Mouse (Mus musculus): ENCODE data around the gene Lrrc42. TPM values are rescaled to one million over a fixed set of nuclear protein-coding genes. Genes with fewer than 3 reads are reported as not detected.

Lrrc42 gene
- not detected in 2 replicates for polyA plus RNA-seq (2012; ENCODE audit: insufficient read depth, insufficient read length, low replicate concordance, missing spikeins)

- peaks cover 10% of the 10 kb centered on the region for H3K4me1 ChIP-seq (ENCODE audit: control insufficient read depth, insufficient read depth, low read length)
- WGBS = 1% methylated on average over 100 of the region's 101 CpGs
- TF ChIP-seq POLR2A (IDR thresholded peaks at IDR 0.05; ENCODE audit: insufficient read depth, low read depth, low read length) (no peak), CTCF (IDR thresholded peaks at IDR 0.05; ENCODE audit: insufficient read depth, low read depth, low read length) (no peak)
These were observed at the start of gene Lrrc42, which contains the start of gene Hspb11 for GRCm38 (mm10) chr4:107253125-107254091. Gene Lrrc42 (minus strand): TSS chr4:107253532. Gene Hspb11 (plus strand): TSS chr4:107253593.

GRCm38 (mm10) chr4:107302832-107303231 is 49.5 kb upstream of the Lrrc42 start:
- H3K4me3 ChIP-seq (ENCODE audit: insufficient read depth, low read depth, low read length) = no peak overlapping the region
- WGBS = 95% methylated on average over 4 of the region's 4 CpGs
- no peak overlapping the region for H3K27ac ChIP-seq (ENCODE audit: insufficient read depth, low read depth, low read length)
- no peaks in the 10 kb centered on the region for H3K4me1 ChIP-seq (ENCODE audit: control insufficient read depth, insufficient read depth, low read length)
- TF ChIP-seq CTCF (IDR thresholded peaks at IDR 0.05; ENCODE audit: insufficient read depth, low read depth, low read length) = no peak
- TF ChIP-seq POLR2A (IDR thresholded peaks at IDR 0.05; ENCODE audit: insufficient read depth, low read depth, low read length) = no peak

More at GRCm38 (mm10) chr4:107253125-107254091, at the start of gene Lrrc42, which contains the start of gene Hspb11:
- peak within 1 kb of the TSS; percentile 73 for H3K27ac ChIP-seq (ENCODE audit: insufficient read depth, low read depth, low read length)
- peak within 1 kb of the TSS; percentile 98 for H3K4me3 ChIP-seq (ENCODE audit: insufficient read depth, low read depth, low read length)

- TF ChIP-seq CTCF (IDR thresholded peaks at IDR 0.05; ENCODE audit: insufficient read depth, low read depth, low read length) (no peak), POLR2A (IDR thresholded peaks at IDR 0.05; ENCODE audit: insufficient read depth, low read depth, low read length) (no peak)
- no peaks in the 10 kb centered on the region for H3K4me1 ChIP-seq (ENCODE audit: control insufficient read depth, insufficient read depth, low read length)
- no peak overlapping the region for H3K4me3 ChIP-seq (ENCODE audit: insufficient read depth, low read depth, low read length)
- WGBS = 89% methylated on average over 9 of the region's 9 CpGs
- H3K27ac ChIP-seq (ENCODE audit: insufficient read depth, low read depth, low read length) = no peak overlapping the region
These were observed 48.9 kb upstream of the Lrrc42 start for GRCm38 (mm10) chr4:107302221-107302620.

- TF ChIP-seq POLR2A (IDR thresholded peaks at IDR 0.05; ENCODE audit: insufficient read depth, low read depth, low read length) (no peak), CTCF (IDR thresholded peaks at IDR 0.05; ENCODE audit: insufficient read depth, low read depth, low read length) (no peak)
- Histone ChIP-seq H3K4me1 (ENCODE audit: control insufficient read depth, insufficient read depth, low read length) (no peaks in the 10 kb centered on the region), H3K27ac (ENCODE audit: insufficient read depth, low read depth, low read length) (no peak overlapping the region), H3K4me3 (ENCODE audit: insufficient read depth, low read depth, low read length) (no peak overlapping the region)
- 98% methylated on average over 1 of the region's 1 CpGs for WGBS
These were observed 47.7 kb upstream of the Lrrc42 start for GRCm38 (mm10) chr4:107300902-107301555.

- WGBS = 79% methylated on average over 4 of the region's 4 CpGs
- no peaks in the 10 kb centered on the region for H3K4me1 ChIP-seq (ENCODE audit: control insufficient read depth, insufficient read depth, low read length)
- no peak overlapping the region for H3K27ac ChIP-seq (ENCODE audit: insufficient read depth, low read depth, low read length)
- TF ChIP-seq CTCF (IDR thresholded peaks at IDR 0.05; ENCODE audit: insufficient read depth, low read depth, low read length) (no peak), POLR2A (IDR thresholded peaks at IDR 0.05; ENCODE audit: insufficient read depth, low read depth, low read length) (no peak)
- H3K4me3 ChIP-seq (ENCODE audit: insufficient read depth, low read depth, low read length) = no peak overlapping the region
These were observed 47.0 kb upstream of the Lrrc42 start for GRCm38 (mm10) chr4:107300371-107300770.

GRCm38 (mm10) chr4:107299779-107300340 is 46.5 kb upstream of the Lrrc42 start:
- no peak overlapping the region for H3K27ac ChIP-seq (ENCODE audit: insufficient read depth, low read depth, low read length)
- TF ChIP-seq CTCF (IDR thresholded peaks at IDR 0.05; ENCODE audit: insufficient read depth, low read depth, low read length) (no peak), POLR2A (IDR thresholded peaks at IDR 0.05; ENCODE audit: insufficient read depth, low read depth, low read length) (no peak)
- H3K4me3 ChIP-seq (ENCODE audit: insufficient read depth, low read depth, low read length) = no peak overlapping the region
- H3K4me1 ChIP-seq (ENCODE audit: control insufficient read depth, insufficient read depth, low read length) = no peaks in the 10 kb centered on the region
- 90% methylated on average over 7 of the region's 7 CpGs for WGBS

GRCm38 (mm10) chr4:107298071-107298606 is 44.8 kb upstream of the Lrrc42 start:
- TF ChIP-seq CTCF (IDR thresholded peaks at IDR 0.05; ENCODE audit: insufficient read depth, low read depth, low read length) = no peak
- no peak for TF ChIP-seq POLR2A (IDR thresholded peaks at IDR 0.05; ENCODE audit: insufficient read depth, low read depth, low read length)
- no peaks in the 10 kb centered on the region for H3K4me1 ChIP-seq (ENCODE audit: control insufficient read depth, insufficient read depth, low read length)
- 92% methylated on average over 8 of the region's 8 CpGs for WGBS
- no peak overlapping the region for H3K4me3 ChIP-seq (ENCODE audit: insufficient read depth, low read depth, low read length)
- H3K27ac ChIP-seq (ENCODE audit: insufficient read depth, low read depth, low read length) = no peak overlapping the region

GRCm38 (mm10) chr4:107292273-107292662 is 38.9 kb upstream of the Lrrc42 start:
- no peak overlapping the region for H3K27ac ChIP-seq (ENCODE audit: insufficient read depth, low read depth, low read length)
- no peak for TF ChIP-seq POLR2A (IDR thresholded peaks at IDR 0.05; ENCODE audit: insufficient read depth, low read depth, low read length)
- no peak for TF ChIP-seq CTCF (IDR thresholded peaks at IDR 0.05; ENCODE audit: insufficient read depth, low read depth, low read length)
- H3K4me1 ChIP-seq (ENCODE audit: control insufficient read depth, insufficient read depth, low read length) = no peaks in the 10 kb centered on the region
- WGBS = 75% methylated on average over 4 of the region's 4 CpGs
- no peak overlapping the region for H3K4me3 ChIP-seq (ENCODE audit: insufficient read depth, low read depth, low read length)
